Mouse (Mus musculus): ENCODE measurements around the gene Tmem135. TPM values are rescaled to one million over a fixed set of nuclear protein-coding genes. Genes with fewer than 3 reads are reported as not detected.

The Tmem135 gene
- polyA plus RNA-seq, 1 experiment from 2014 or later: 27.5 TPM

- H3K4me3 ChIP-seq (replicated peaks; ENCODE audit: low read length): no peak overlapping the region
- no peak overlapping the region for H3K9ac ChIP-seq (replicated peaks; ENCODE audit: low read depth, low read length)
- H3K9me3 ChIP-seq (ENCODE audit: control insufficient read depth, low read length): no peaks in the 10 kb centered on the region
- no peak overlapping the region for H3K4me2 ChIP-seq (ENCODE audit: low read length)
- 79% methylated on average over 4 of the region's 4 CpGs for WGBS
- H3K4me1 ChIP-seq (replicated peaks; ENCODE audit: control insufficient read depth, insufficient read depth, low read length): no peaks in the 10 kb centered on the region
- H3K36me3 ChIP-seq (ENCODE audit: control insufficient read depth, insufficient read depth): no peaks in the 10 kb centered on the region
- H3K27me3 ChIP-seq (replicated peaks; ENCODE audit: control insufficient read depth, insufficient read depth, low read length): no peaks in the 10 kb centered on the region
- no peak overlapping the region for H3K27ac ChIP-seq (ENCODE audit: low read length)
- peak; percentile 65; the same call in 1 of the 2 replicates for ATAC-seq
These were observed 164.4 kb downstream of the Tmem135 start for GRCm38 (mm10) chr7:89239592-89239991.

- H3K4me2 ChIP-seq (ENCODE audit: low read length): no peak overlapping the region
- H3K9me3 ChIP-seq (ENCODE audit: control insufficient read depth, low read length): no peaks in the 10 kb centered on the region
- no peak for ATAC-seq
- H3K27me3 ChIP-seq (replicated peaks; ENCODE audit: control insufficient read depth, insufficient read depth, low read length): no peaks in the 10 kb centered on the region
- no peaks in the 10 kb centered on the region for H3K36me3 ChIP-seq (ENCODE audit: control insufficient read depth, insufficient read depth)
- no peak overlapping the region for H3K9ac ChIP-seq (replicated peaks; ENCODE audit: low read depth, low read length)
- H3K27ac ChIP-seq (ENCODE audit: low read length): no peak overlapping the region
- 83% methylated on average over 2 of the region's 2 CpGs for WGBS
- H3K4me1 ChIP-seq (replicated peaks; ENCODE audit: control insufficient read depth, insufficient read depth, low read length): no peaks in the 10 kb centered on the region
- no peak overlapping the region for H3K4me3 ChIP-seq (replicated peaks; ENCODE audit: low read length)
These were observed 167.4 kb downstream of the Tmem135 start for GRCm38 (mm10) chr7:89236592-89236991.

- no peaks in the 10 kb centered on the region for H3K9me3 ChIP-seq (ENCODE audit: control insufficient read depth, low read length)
- no peaks in the 10 kb centered on the region for H3K4me1 ChIP-seq (replicated peaks; ENCODE audit: control insufficient read depth, insufficient read depth, low read length)
- H3K27ac ChIP-seq (ENCODE audit: low read length): no peak overlapping the region
- no peaks in the 10 kb centered on the region for H3K36me3 ChIP-seq (ENCODE audit: control insufficient read depth, insufficient read depth)
- no peak overlapping the region for H3K9ac ChIP-seq (replicated peaks; ENCODE audit: low read depth, low read length)
- WGBS: 76% methylated on average over 4 of the region's 4 CpGs
- H3K27me3 ChIP-seq (replicated peaks; ENCODE audit: control insufficient read depth, insufficient read depth, low read length): no peaks in the 10 kb centered on the region
- no peak overlapping the region for H3K4me3 ChIP-seq (replicated peaks; ENCODE audit: low read length)
- ATAC-seq: no peak
- H3K4me2 ChIP-seq (ENCODE audit: low read length): no peak overlapping the region
These were observed 168.0 kb downstream of the Tmem135 start for GRCm38 (mm10) chr7:89235974-89236507.

- Histone ChIP-seq H3K4me3 (replicated peaks; ENCODE audit: low read length) (no peak overlapping the region), H3K27ac (ENCODE audit: low read length) (no peak overlapping the region), H3K9me3 (ENCODE audit: control insufficient read depth, low read length) (no peaks in the 10 kb centered on the region), H3K36me3 (ENCODE audit: control insufficient read depth, insufficient read depth) (no peaks in the 10 kb centered on the region), H3K4me1 (replicated peaks; ENCODE audit: control insufficient read depth, insufficient read depth, low read length) (no peaks in the 10 kb centered on the region), H3K4me2 (ENCODE audit: low read length) (no peak overlapping the region), H3K27me3 (replicated peaks; ENCODE audit: control insufficient read depth, insufficient read depth, low read length) (no peaks in the 10 kb centered on the region), H3K9ac (replicated peaks; ENCODE audit: low read depth, low read length) (no peak overlapping the region)
- 88% methylated on average over 3 of the region's 3 CpGs for WGBS
- peak; percentile 26; the same call in 1 of the 2 replicates for ATAC-seq
These were observed 171.4 kb downstream of the Tmem135 start for GRCm38 (mm10) chr7:89232499-89233145.

- Histone ChIP-seq H3K27ac (ENCODE audit: low read length) (no peak overlapping the region), H3K4me3 (replicated peaks; ENCODE audit: low read length) (no peak overlapping the region), H3K36me3 (ENCODE audit: control insufficient read depth, insufficient read depth) (no peaks in the 10 kb centered on the region), H3K9me3 (ENCODE audit: control insufficient read depth, low read length) (no peaks in the 10 kb centered on the region), H3K4me1 (replicated peaks; ENCODE audit: control insufficient read depth, insufficient read depth, low read length) (no peaks in the 10 kb centered on the region), H3K4me2 (ENCODE audit: low read length) (no peak overlapping the region), H3K9ac (replicated peaks; ENCODE audit: low read depth, low read length) (no peak overlapping the region), H3K27me3 (replicated peaks; ENCODE audit: control insufficient read depth, insufficient read depth, low read length) (no peaks in the 10 kb centered on the region)
- WGBS: 81% methylated on average over 3 of the region's 3 CpGs
- peak; percentile 36; the same call in 1 of the 2 replicates for ATAC-seq
These were observed 172.7 kb downstream of the Tmem135 start for GRCm38 (mm10) chr7:89231200-89231790.

GRCm38 (mm10) chr7:89222609-89223008 lies 181.4 kb downstream of the Tmem135 start:
- Histone ChIP-seq H3K4me2 (ENCODE audit: low read length) (no peak overlapping the region), H3K27me3 (replicated peaks; ENCODE audit: control insufficient read depth, insufficient read depth, low read length) (no peaks in the 10 kb centered on the region), H3K9ac (replicated peaks; ENCODE audit: low read depth, low read length) (no peak overlapping the region), H3K9me3 (ENCODE audit: control insufficient read depth, low read length) (no peaks in the 10 kb centered on the region), H3K36me3 (ENCODE audit: control insufficient read depth, insufficient read depth) (no peaks in the 10 kb centered on the region), H3K27ac (ENCODE audit: low read length) (no peak overlapping the region), H3K4me3 (replicated peaks; ENCODE audit: low read length) (no peak overlapping the region), H3K4me1 (replicated peaks; ENCODE audit: control insufficient read depth, insufficient read depth, low read length) (no peaks in the 10 kb centered on the region)
- no peak for ATAC-seq
- 92% methylated on average over 1 of the region's 1 CpGs for WGBS

GRCm38 (mm10) chr7:89216628-89217027 lies 187.4 kb downstream of the Tmem135 start:
- WGBS: 73% methylated on average over 1 of the region's 1 CpGs
- no peaks in the 10 kb centered on the region for H3K4me1 ChIP-seq (replicated peaks; ENCODE audit: control insufficient read depth, insufficient read depth, low read length)
- no peak overlapping the region for H3K4me2 ChIP-seq (ENCODE audit: low read length)
- no peak overlapping the region for H3K9ac ChIP-seq (replicated peaks; ENCODE audit: low read depth, low read length)
- H3K36me3 ChIP-seq (ENCODE audit: control insufficient read depth, insufficient read depth): no peaks in the 10 kb centered on the region
- no peaks in the 10 kb centered on the region for H3K27me3 ChIP-seq (replicated peaks; ENCODE audit: control insufficient read depth, insufficient read depth, low read length)
- no peak for ATAC-seq
- no peak overlapping the region for H3K27ac ChIP-seq (ENCODE audit: low read length)
- no peak overlapping the region for H3K4me3 ChIP-seq (replicated peaks; ENCODE audit: low read length)
- no peaks in the 10 kb centered on the region for H3K9me3 ChIP-seq (ENCODE audit: control insufficient read depth, low read length)

- H3K9me3 ChIP-seq (ENCODE audit: control insufficient read depth, low read length): no peaks in the 10 kb centered on the region
- no peak overlapping the region for H3K4me2 ChIP-seq (ENCODE audit: low read length)
- no peaks in the 10 kb centered on the region for H3K4me1 ChIP-seq (replicated peaks; ENCODE audit: control insufficient read depth, insufficient read depth, low read length)
- no peaks in the 10 kb centered on the region for H3K27me3 ChIP-seq (replicated peaks; ENCODE audit: control insufficient read depth, insufficient read depth, low read length)
- 0 out of 2 replicates have a peak, but pooled peaks have one; percentile 4 for ATAC-seq
- no peaks in the 10 kb centered on the region for H3K36me3 ChIP-seq (ENCODE audit: control insufficient read depth, insufficient read depth)
- H3K27ac ChIP-seq (ENCODE audit: low read length): no peak overlapping the region
- no peak overlapping the region for H3K9ac ChIP-seq (replicated peaks; ENCODE audit: low read depth, low read length)
- 92% methylated on average over 2 of the region's 2 CpGs for WGBS
- no peak overlapping the region for H3K4me3 ChIP-seq (replicated peaks; ENCODE audit: low read length)
These were observed 187.9 kb downstream of the Tmem135 start for GRCm38 (mm10) chr7:89216118-89216517.

- 56% methylated on average over 7 of the region's 7 CpGs for WGBS
- H3K36me3 ChIP-seq (ENCODE audit: control insufficient read depth, insufficient read depth): no peaks in the 10 kb centered on the region
- no peak overlapping the region for H3K27ac ChIP-seq (ENCODE audit: low read length)
- H3K27me3 ChIP-seq (replicated peaks; ENCODE audit: control insufficient read depth, insufficient read depth, low read length): no peaks in the 10 kb centered on the region
- H3K9me3 ChIP-seq (ENCODE audit: control insufficient read depth, low read length): no peaks in the 10 kb centered on the region
- H3K4me2 ChIP-seq (ENCODE audit: low read length): no peak overlapping the region
- no peak overlapping the region for H3K4me3 ChIP-seq (replicated peaks; ENCODE audit: low read length)
- no peaks in the 10 kb centered on the region for H3K4me1 ChIP-seq (replicated peaks; ENCODE audit: control insufficient read depth, insufficient read depth, low read length)
- ATAC-seq: 0 out of 2 replicates have a peak, but pooled peaks have one; percentile 23
- H3K9ac ChIP-seq (replicated peaks; ENCODE audit: low read depth, low read length): no peak overlapping the region
These were observed 188.3 kb downstream of the Tmem135 start for GRCm38 (mm10) chr7:89215714-89216113.

Measured in forebrain, embryonic 16.5 days (tissue).